Mouse (Mus musculus): Measurements from ENCODE around the gene BC025920.

DNA sequence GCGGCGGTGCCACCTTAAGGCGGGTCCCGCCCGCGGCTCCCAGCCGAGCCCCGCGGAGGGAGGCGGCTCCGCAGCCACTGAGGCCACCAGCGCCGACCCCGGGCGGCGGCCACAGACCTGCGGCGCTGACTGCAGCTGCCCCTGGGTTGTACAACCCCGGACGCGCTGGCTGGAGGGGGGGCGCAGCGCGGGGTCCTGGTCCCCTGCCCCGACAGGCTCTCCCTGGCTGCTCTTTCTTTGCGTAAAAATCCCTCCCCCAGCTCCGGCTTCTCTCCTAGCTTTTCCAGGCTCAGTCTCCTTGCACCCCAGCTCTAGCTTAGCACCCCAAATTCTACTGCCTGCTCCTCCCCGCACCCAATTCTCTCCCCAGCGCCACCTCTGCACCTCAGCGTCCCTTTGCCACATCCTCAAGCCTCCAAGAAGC, 30.9 kb upstream of the BC025920 start:
- TF ChIP-seq CTCF (IDR thresholded peaks at IDR 0.05; ENCODE audit: extremely low read depth, insufficient read depth, low read length) (no peak), POLR2A (IDR thresholded peaks at IDR 0.05; ENCODE audit: extremely low read depth, insufficient read depth, low read length) (no peak)

All from cortical plate, adult 2 months (tissue).